Mouse (Mus musculus) kidney, postnatal 36 days (tissue): Measurements from ENCODE around the gene Tdgf1.
A peak's percentile ranks its signal among the peaks of the same experiment; 100 is the strongest.

ENCODE experiments used
- DNase-seq, 2 experiments: peaks; one replicate each; pipeline ENCODE4 v3.0.0; 2021 to 2022; ENCODE audit warnings: mixed read lengths in 2 of 2

The Tdgf1 gene

GRCm38 (mm10) chr9:110945926-110946325 is at the start of gene Tdgf1:
Tdgf1 (minus strand) TSS chr9:110946158.
- DNase-seq, result no peak

- DNase-seq, result peak; percentile 88 to 92
These were observed 48.8 kb upstream of the Tdgf1 start for GRCm38 (mm10) chr9:110994716-110995172.

- peak; percentile 16 to 41 for DNase-seq
These were observed 47.3 kb upstream of the Tdgf1 start for GRCm38 (mm10) chr9:110993281-110993709.

GRCm38 (mm10) chr9:110990204-110990603 is 44.2 kb upstream of the Tdgf1 start, which contains the start of gene Rtp3:
Rtp3 (minus strand) TSS chr9:110990583.
- DNase-seq, result peak; percentile 81 to 83

- peak in 1 of 2 experiments; percentile 46 for DNase-seq
These were observed 43.6 kb upstream of the Tdgf1 start for GRCm38 (mm10) chr9:110989543-110989942.

- no peak for DNase-seq
These were observed 43.2 kb upstream of the Tdgf1 start for GRCm38 (mm10) chr9:110989141-110989540.

- DNase-seq, result no peak
These were observed 42.1 kb upstream of the Tdgf1 start for GRCm38 (mm10) chr9:110988078-110988477.

- DNase-seq, result no peak
These were observed 41.4 kb upstream of the Tdgf1 start for GRCm38 (mm10) chr9:110987331-110987730.

GRCm38 (mm10) chr9:110985951-110986350 is 40.0 kb upstream of the Tdgf1 start:
- DNase-seq, result no peak

GRCm38 (mm10) chr9:110985541-110985940 is 39.6 kb upstream of the Tdgf1 start:
- no peak for DNase-seq

GRCm38 (mm10) chr9:110984096-110984495 is 38.1 kb upstream of the Tdgf1 start:
- DNase-seq, result no peak

- no peak for DNase-seq
These were observed 36.4 kb upstream of the Tdgf1 start for GRCm38 (mm10) chr9:110982351-110982750.

GRCm38 (mm10) chr9:110979411-110979810 is 33.5 kb upstream of the Tdgf1 start:
- no peak for DNase-seq

- DNase-seq, result no peak
These were observed 19.9 kb upstream of the Tdgf1 start for GRCm38 (mm10) chr9:110965910-110966231.

- no peak for DNase-seq
These were observed 19.3 kb upstream of the Tdgf1 start for GRCm38 (mm10) chr9:110965062-110965909.

- no peak for DNase-seq
These were observed 17.7 kb upstream of the Tdgf1 start for GRCm38 (mm10) chr9:110963566-110964115.

- DNase-seq, result no peak
These were observed 15.4 kb upstream of the Tdgf1 start for GRCm38 (mm10) chr9:110961386-110961785.

GRCm38 (mm10) chr9:110960230-110961149 is 14.5 kb upstream of the Tdgf1 start:
- DNase-seq, result no peak

- no peak for DNase-seq
These were observed 13.7 kb upstream of the Tdgf1 start for GRCm38 (mm10) chr9:110959669-110960068.

GRCm38 (mm10) chr9:110955962-110956361 is 10.0 kb upstream of the Tdgf1 start:
- no peak for DNase-seq

- DNase-seq, result peak in 1 of 2 experiments; percentile 47
These were observed 8.9 kb upstream of the Tdgf1 start for GRCm38 (mm10) chr9:110954681-110955445.
